Mouse (Mus musculus): ENCODE results near the gene Fam135a. TPM values are rescaled to one million over a fixed set of nuclear protein-coding genes. Genes with fewer than 3 reads are reported as not detected.

Fam135a gene
- 11.5 and 14.1 TPM in 2 replicates for polyA plus RNA-seq (2015; fragmentation: Nextera tagmentation; extraction: Ambion mirVana)

DNA sequence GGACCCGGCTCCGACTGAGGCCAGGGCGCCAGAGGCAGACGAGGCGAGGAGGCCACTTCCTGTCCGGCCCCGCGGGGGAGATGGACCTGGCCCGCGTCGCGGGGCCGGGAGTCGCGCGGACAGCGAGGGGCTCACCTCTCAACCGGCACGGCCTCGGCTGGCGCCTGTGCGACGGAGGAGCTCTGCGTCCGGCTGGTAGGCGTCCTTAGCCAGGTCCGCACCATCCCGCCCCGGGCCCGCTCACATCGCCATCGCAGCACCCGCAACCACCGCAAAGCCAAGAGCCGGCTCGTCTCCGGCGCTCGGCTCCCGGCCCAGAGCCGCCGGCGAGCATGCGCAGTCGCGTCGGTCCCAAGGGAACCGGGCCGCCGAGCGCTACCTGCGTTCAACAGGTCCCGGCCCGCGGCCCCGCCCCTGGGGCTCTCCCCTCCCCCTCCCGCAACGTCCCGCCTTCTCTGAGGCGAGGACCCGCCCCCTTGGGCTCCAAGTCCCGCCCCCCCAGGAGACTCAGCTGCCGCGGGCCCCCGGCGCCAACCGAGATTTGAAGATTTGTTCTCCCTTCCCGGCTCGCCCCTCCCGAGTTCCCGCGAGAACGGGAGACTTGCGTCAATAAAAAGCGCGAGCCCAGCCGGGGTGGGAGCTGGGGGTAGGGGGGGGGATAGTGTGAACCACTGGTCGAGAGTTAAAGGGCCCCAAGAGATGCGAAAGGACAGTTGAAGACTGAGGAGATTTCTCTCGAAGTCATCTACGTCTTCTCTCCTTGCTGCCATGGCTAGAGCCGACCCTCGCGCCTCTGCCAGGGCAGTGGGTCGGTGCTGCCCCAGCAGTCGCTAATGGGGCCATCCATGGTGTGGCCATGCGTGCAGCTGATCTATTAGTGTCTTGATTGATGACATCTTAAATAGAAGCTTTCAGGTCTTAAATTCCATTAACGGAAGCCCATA is at the start of gene Fam135a:
Fam135a (minus strand) TSS at position 416 of the 944 bp plus-strand sequence.

DNA sequence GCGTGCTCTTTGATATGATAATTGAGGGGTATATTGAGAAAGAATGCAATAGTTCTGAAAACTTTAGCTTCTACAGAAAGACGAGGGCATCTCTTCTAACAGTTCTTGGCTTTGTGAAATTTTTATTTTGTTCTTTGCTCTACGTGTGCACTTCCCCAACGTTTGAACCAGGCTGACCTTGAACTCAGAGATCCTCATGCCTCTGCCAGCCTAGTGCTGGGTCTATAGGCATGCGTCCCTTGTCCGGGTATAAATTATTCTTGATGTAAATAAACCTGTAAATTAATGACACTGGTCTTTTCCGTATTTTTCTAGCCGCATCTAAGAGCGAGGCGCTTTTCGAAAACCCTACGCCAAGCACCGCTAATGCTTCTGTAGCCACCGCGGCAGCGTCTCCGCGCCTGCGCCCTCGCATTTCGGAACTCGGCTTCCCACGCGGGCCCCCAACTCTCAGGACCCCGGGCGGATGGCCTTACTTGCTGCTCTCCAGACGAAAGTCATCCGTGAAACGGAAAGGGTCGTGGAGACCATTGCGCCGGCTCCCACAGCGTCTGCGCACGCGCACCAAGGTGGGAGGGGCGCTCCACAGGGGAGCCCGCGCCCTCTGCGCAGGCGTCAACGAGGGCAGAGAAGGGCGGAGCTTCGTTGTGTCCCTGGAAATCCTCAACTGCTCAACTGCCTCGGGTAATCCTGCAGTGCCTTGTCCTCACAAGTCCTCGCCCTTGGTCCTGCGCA is 94.9 kb downstream of the Fam135a start, which contains the start of gene Sdhaf4:
Sdhaf4 (minus strand) TSS at position 587 of the 735 bp plus-strand sequence.

Other genes starting within 250 kb of the Fam135a start
- gene Smap1, start 178.0 kb downstream of the Fam135a start, polyA plus RNA-seq (2015; fragmentation: Nextera tagmentation; extraction: Ambion mirVana): 50.9 and 52.5 TPM in 2 replicates
- gene Sdhaf4, start 94.7 kb downstream of the Fam135a start, polyA plus RNA-seq (2015; fragmentation: Nextera tagmentation; extraction: Ambion mirVana): 282 and 359 TPM in 2 replicates
- gene Col9a1, start 77.3 kb upstream of the Fam135a start, polyA plus RNA-seq (2015; fragmentation: Nextera tagmentation; extraction: Ambion mirVana): 0.92 and 0.93 TPM in 2 replicates

All from adrenal gland, postnatal 0 days (tissue).